Mouse (Mus musculus) megakaryocyte-erythroid progenitor cell, adult 5 weeks (primary cell): ENCODE measurements around the gene Rgl1. TPM values are rescaled to one million over a fixed set of nuclear protein-coding genes. Genes with fewer than 3 reads are reported as not detected.

ENCODE experiments used
- polyA plus RNA-seq: library from polyadenylated mRNA; stranded (reverse); fragments of >175 nt; gene quantifications from 2 replicates; pipeline ENCODE4 v1.2.3, GENCODE M21; 2012

Gene Rgl1
- polyA plus RNA-seq, result 1.3 and 2.2 TPM in 2 replicates

GRCm38 (mm10) chr1:152766032-152766772, at the start of gene Rgl1, which contains the start of gene Arpc5:
Rgl1 (minus strand) TSS chr1:152766351.
Arpc5 (plus strand) TSS chr1:152766542.

GRCm38 (mm10) chr1:152799897-152800296, 33.7 kb upstream of the Rgl1 start, which contains the start of gene Ncf2:
Ncf2 (plus strand) TSS chr1:152800194.

GRCm38 (mm10) chr1:152750312-152750965, 15.7 kb downstream of the Rgl1 start, which contains the start of gene Apobec4:
Apobec4 (plus strand) TSS chr1:152750551.

Other genes with a start within 250 kb of the Rgl1 start
- not detected in 2 replicates for gene Apobec4, start 15.8 kb downstream of the Rgl1 start, polyA plus RNA-seq
- gene Arpc5, start 191 bp upstream of the Rgl1 start, polyA plus RNA-seq, result 290 and 304 TPM in 2 replicates
- 60.3 and 62.3 TPM in 2 replicates for gene Ncf2, start 33.8 kb upstream of the Rgl1 start, polyA plus RNA-seq
- gene Smg7, start 136.3 kb upstream of the Rgl1 start, polyA plus RNA-seq, result 10.5 and 11.6 TPM in 2 replicates
- gene Nmnat2, start 188.6 kb upstream of the Rgl1 start, polyA plus RNA-seq, result 0.02 TPM in 1 of 2 replicates, not detected in the other